In the genomic region with DNA sequence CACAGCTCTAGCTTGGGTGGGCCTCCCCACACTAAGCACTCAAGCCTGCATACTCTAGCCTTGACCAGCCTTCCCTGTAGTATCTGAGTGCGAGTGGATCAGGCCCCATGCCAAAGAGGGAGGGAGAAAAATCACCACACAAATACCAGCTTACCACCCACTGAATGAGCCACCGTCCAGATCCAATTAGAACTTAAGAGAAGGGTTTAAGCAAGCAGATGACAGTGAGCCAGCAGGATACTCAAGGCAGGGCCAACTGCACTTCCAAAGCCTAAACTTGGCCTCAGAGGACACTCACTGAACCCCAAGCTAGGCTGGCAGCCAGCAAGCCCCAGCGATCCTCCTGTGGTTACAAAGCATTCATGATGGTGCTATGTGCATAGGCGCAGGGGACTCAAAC, we compare ENCODE assay signal across 8 mouse cellular contexts. TPM values are rescaled to one million over a fixed set of nuclear protein-coding genes. Genes with fewer than 3 reads are reported as not detected.
DNase-seq lines count a peak whose midpoint lies in the region; ATAC-seq lines count a peak whose summit lies in the region.

No protein-coding gene starts in this region.

- H3K36me3 ChIP-seq in lung, embryonic 16.5 days (ENCODE audit: control insufficient read depth, insufficient read depth, low read length) = no peaks in the 10 kb centered on the region

- no peak overlapping the region for H3K9ac ChIP-seq in lung, embryonic 16.5 days (ENCODE audit: low read length)

- H3K9me3 ChIP-seq in lung, embryonic 16.5 days (ENCODE audit: control insufficient read depth, low read length) = no peaks in the 10 kb centered on the region

- ATAC-seq in lung, embryonic 16.5 days (ENCODE audit: low read depth) = 0 out of 2 replicates have a peak, but pooled peaks have one; percentile 29

- H3K4me3 ChIP-seq in lung, embryonic 16.5 days (ENCODE audit: low read length) = no peak overlapping the region

- peaks cover 56% of the 10 kb centered on the region for H3K4me1 ChIP-seq in lung, embryonic 16.5 days (replicated peaks; ENCODE audit: control insufficient read depth, insufficient read depth, low read length)

- H3K27me3 ChIP-seq in lung, embryonic 16.5 days (ENCODE audit: control insufficient read depth, insufficient read depth, low read depth, low read length) = no peaks in the 10 kb centered on the region

- peak; percentile 35 to 51 for DNase-seq in layer of hippocampus, adult 18-20 months (ENCODE audit: low spot score in 2 of 2)
- no peak for DNase-seq in layer of hippocampus, adult 9-10 months (ENCODE audit: low spot score)
- peak; percentile 75 for DNase-seq in adrenal gland, adult 8-10 months
- DNase-seq in cerebellum, adult 9-10 months = peak; percentile 54
- no peak for DNase-seq in yolk sac, embryonic 10.5 days (ENCODE audit: low spot score)
- DNase-seq in T-cell, adult 2 months (ENCODE audit: low spot score) = no peak
- DNase-seq in thymus, postnatal 25 days = no peak

- 0 out of 2 replicates have a peak overlapping the region, but pooled peaks have one; percentile 10 for H3K27ac ChIP-seq in lung, embryonic 16.5 days (ENCODE audit: low read length)

- WGBS in lung, embryonic 16.5 days = 50% methylated on average over 4 of the region's 4 CpGs

- H3K4me2 ChIP-seq in lung, embryonic 16.5 days (ENCODE audit: low read depth, low read length) = no peak overlapping the region

RNA-seq across cellular contexts. Expression of gene Smurf1, which starts 19.6 kb away (rescaled TPM):
- 10 to 100 TPM; 29.4 to 32.2 TPM for total RNA-seq in layer of hippocampus, adult 18-20 months (2021)
- total RNA-seq in adrenal gland, adult 8-10 months (2022) = 10 to 100 TPM; 20.3 to 25.8 (median 22.7) TPM
- 9.5 and 15.6 TPM in 2 replicates for polyA plus RNA-seq in lung, embryonic 16.5 days (2015; fragmentation: Nextera tagmentation; extraction: Ambion mirVana)

Comparison
In these comparisons a context has a peak if more than half of its experiments do, and no peak if none do; other contexts are left out.
1. DNase-seq: peak in layer of hippocampus, adult 18-20 months (2 of 2), adrenal gland, adult 8-10 months (single experiment) and cerebellum, adult 9-10 months (single experiment); none in layer of hippocampus, adult 9-10 months (single experiment), yolk sac, embryonic 10.5 days (single experiment), T-cell, adult 2 months (single experiment) and thymus, postnatal 25 days (single experiment).